Mouse (Mus musculus): ENCODE data around the gene Tial1. TPM values are rescaled to one million over a fixed set of nuclear protein-coding genes. Genes with fewer than 3 reads are reported as not detected.

Tial1 gene
- polyA plus RNA-seq, 1 experiment from 2014 or later: 24.0 TPM

- no peak overlapping the region for H3K4me3 ChIP-seq (ENCODE audit: low read length)
- 0 out of 2 replicates have a peak, but pooled peaks cover 4% of the 10 kb centered on the region for H3K9me3 ChIP-seq (ENCODE audit: control insufficient read depth, low read length)
- no peak overlapping the region for H3K9ac ChIP-seq (ENCODE audit: low read depth, low read length)
- H3K36me3 ChIP-seq (ENCODE audit: control insufficient read depth, insufficient read depth, low read length): no peaks in the 10 kb centered on the region
- H3K27ac ChIP-seq (ENCODE audit: low read depth, low read length): no peak overlapping the region
- no peak overlapping the region for H3K4me2 ChIP-seq (ENCODE audit: low read length)
- no peaks in the 10 kb centered on the region for H3K4me1 ChIP-seq (ENCODE audit: control insufficient read depth, insufficient read depth, low read depth, low read length)
- WGBS: 88% methylated on average over 6 of the region's 6 CpGs
- no peak for ATAC-seq
- H3K27me3 ChIP-seq (replicated peaks; ENCODE audit: control insufficient read depth, insufficient read depth, low read length): no peaks in the 10 kb centered on the region
These were observed 57.5 kb downstream of the Tial1 start for GRCm38 (mm10) chr7:128403988-128404387.

- Histone ChIP-seq H3K27ac (ENCODE audit: low read depth, low read length) (no peak overlapping the region), H3K9me3 (ENCODE audit: control insufficient read depth, low read length) (0 out of 2 replicates have a peak, but pooled peaks cover 3% of the 10 kb centered on the region), H3K4me2 (ENCODE audit: low read length) (no peak overlapping the region), H3K4me3 (ENCODE audit: low read length) (no peak overlapping the region), H3K4me1 (ENCODE audit: control insufficient read depth, insufficient read depth, low read depth, low read length) (no peaks in the 10 kb centered on the region), H3K27me3 (replicated peaks; ENCODE audit: control insufficient read depth, insufficient read depth, low read length) (no peaks in the 10 kb centered on the region), H3K36me3 (ENCODE audit: control insufficient read depth, insufficient read depth, low read length) (no peaks in the 10 kb centered on the region), H3K9ac (ENCODE audit: low read depth, low read length) (no peak overlapping the region)
- WGBS: 90% methylated on average over 6 of the region's 6 CpGs
- ATAC-seq: no peak
These were observed 57.9 kb downstream of the Tial1 start for GRCm38 (mm10) chr7:128403586-128403985.

- no peak overlapping the region for H3K4me2 ChIP-seq (ENCODE audit: low read length)
- H3K4me1 ChIP-seq (ENCODE audit: control insufficient read depth, insufficient read depth, low read depth, low read length): no peaks in the 10 kb centered on the region
- H3K36me3 ChIP-seq (ENCODE audit: control insufficient read depth, insufficient read depth, low read length): no peaks in the 10 kb centered on the region
- H3K9me3 ChIP-seq (ENCODE audit: control insufficient read depth, low read length): no peaks in the 10 kb centered on the region
- H3K4me3 ChIP-seq (ENCODE audit: low read length): no peak overlapping the region
- H3K27me3 ChIP-seq (replicated peaks; ENCODE audit: control insufficient read depth, insufficient read depth, low read length): no peaks in the 10 kb centered on the region
- H3K27ac ChIP-seq (ENCODE audit: low read depth, low read length): no peak overlapping the region
- no peak overlapping the region for H3K9ac ChIP-seq (ENCODE audit: low read depth, low read length)
- WGBS: 86% methylated on average over 10 of the region's 10 CpGs
- no peak for ATAC-seq
These were observed 58.4 kb downstream of the Tial1 start for GRCm38 (mm10) chr7:128403128-128403527.

- H3K27me3 ChIP-seq (replicated peaks; ENCODE audit: control insufficient read depth, insufficient read depth, low read length): no peaks in the 10 kb centered on the region
- H3K4me1 ChIP-seq (ENCODE audit: control insufficient read depth, insufficient read depth, low read depth, low read length): no peaks in the 10 kb centered on the region
- ATAC-seq: no peak
- no peak overlapping the region for H3K9ac ChIP-seq (ENCODE audit: low read depth, low read length)
- H3K36me3 ChIP-seq (ENCODE audit: control insufficient read depth, insufficient read depth, low read length): no peaks in the 10 kb centered on the region
- no peaks in the 10 kb centered on the region for H3K9me3 ChIP-seq (ENCODE audit: control insufficient read depth, low read length)
- H3K4me2 ChIP-seq (ENCODE audit: low read length): no peak overlapping the region
- H3K27ac ChIP-seq (ENCODE audit: low read depth, low read length): no peak overlapping the region
- H3K4me3 ChIP-seq (ENCODE audit: low read length): no peak overlapping the region
- 94% methylated on average over 8 of the region's 8 CpGs for WGBS
These were observed 58.9 kb downstream of the Tial1 start for GRCm38 (mm10) chr7:128402577-128402976.

GRCm38 (mm10) chr7:128398664-128399063 lies 62.9 kb downstream of the Tial1 start:
- Histone ChIP-seq H3K27ac (ENCODE audit: low read depth, low read length) (no peak overlapping the region), H3K4me2 (ENCODE audit: low read length) (no peak overlapping the region), H3K36me3 (ENCODE audit: control insufficient read depth, insufficient read depth, low read length) (no peaks in the 10 kb centered on the region), H3K9me3 (ENCODE audit: control insufficient read depth, low read length) (no peaks in the 10 kb centered on the region), H3K9ac (ENCODE audit: low read depth, low read length) (no peak overlapping the region), H3K27me3 (replicated peaks; ENCODE audit: control insufficient read depth, insufficient read depth, low read length) (no peaks in the 10 kb centered on the region), H3K4me1 (ENCODE audit: control insufficient read depth, insufficient read depth, low read depth, low read length) (no peaks in the 10 kb centered on the region), H3K4me3 (ENCODE audit: low read length) (no peak overlapping the region)
- ATAC-seq: no peak
- WGBS: 88% methylated on average over 4 of the region's 4 CpGs

GRCm38 (mm10) chr7:128397066-128397465 lies 64.5 kb downstream of the Tial1 start:
- H3K4me1 ChIP-seq (ENCODE audit: control insufficient read depth, insufficient read depth, low read depth, low read length): no peaks in the 10 kb centered on the region
- no peaks in the 10 kb centered on the region for H3K36me3 ChIP-seq (ENCODE audit: control insufficient read depth, insufficient read depth, low read length)
- no peaks in the 10 kb centered on the region for H3K27me3 ChIP-seq (replicated peaks; ENCODE audit: control insufficient read depth, insufficient read depth, low read length)
- no peak overlapping the region for H3K4me2 ChIP-seq (ENCODE audit: low read length)
- H3K9ac ChIP-seq (ENCODE audit: low read depth, low read length): no peak overlapping the region
- WGBS: 81% methylated on average over 2 of the region's 2 CpGs
- H3K27ac ChIP-seq (ENCODE audit: low read depth, low read length): no peak overlapping the region
- H3K9me3 ChIP-seq (ENCODE audit: control insufficient read depth, low read length): no peaks in the 10 kb centered on the region
- H3K4me3 ChIP-seq (ENCODE audit: low read length): no peak overlapping the region
- ATAC-seq: no peak

GRCm38 (mm10) chr7:128393756-128394155 lies 67.8 kb downstream of the Tial1 start:
- ATAC-seq: no peak
- Histone ChIP-seq H3K4me1 (ENCODE audit: control insufficient read depth, insufficient read depth, low read depth, low read length) (no peaks in the 10 kb centered on the region), H3K4me3 (ENCODE audit: low read length) (no peak overlapping the region), H3K27me3 (replicated peaks; ENCODE audit: control insufficient read depth, insufficient read depth, low read length) (no peaks in the 10 kb centered on the region), H3K27ac (ENCODE audit: low read depth, low read length) (no peak overlapping the region), H3K36me3 (ENCODE audit: control insufficient read depth, insufficient read depth, low read length) (no peaks in the 10 kb centered on the region), H3K9ac (ENCODE audit: low read depth, low read length) (no peak overlapping the region), H3K9me3 (ENCODE audit: control insufficient read depth, low read length) (no peaks in the 10 kb centered on the region), H3K4me2 (ENCODE audit: low read length) (no peak overlapping the region)
- WGBS: 64% methylated on average over 4 of the region's 4 CpGs

GRCm38 (mm10) chr7:128392972-128393314 lies 68.6 kb downstream of the Tial1 start:
- H3K4me2 ChIP-seq (ENCODE audit: low read length): no peak overlapping the region
- H3K4me1 ChIP-seq (ENCODE audit: control insufficient read depth, insufficient read depth, low read depth, low read length): no peaks in the 10 kb centered on the region
- no peaks in the 10 kb centered on the region for H3K9me3 ChIP-seq (ENCODE audit: control insufficient read depth, low read length)
- H3K36me3 ChIP-seq (ENCODE audit: control insufficient read depth, insufficient read depth, low read length): no peaks in the 10 kb centered on the region
- H3K4me3 ChIP-seq (ENCODE audit: low read length): no peak overlapping the region
- no peaks in the 10 kb centered on the region for H3K27me3 ChIP-seq (replicated peaks; ENCODE audit: control insufficient read depth, insufficient read depth, low read length)
- no peak for ATAC-seq
- no peak overlapping the region for H3K9ac ChIP-seq (ENCODE audit: low read depth, low read length)
- WGBS: 45% methylated on average over 5 of the region's 5 CpGs
- no peak overlapping the region for H3K27ac ChIP-seq (ENCODE audit: low read depth, low read length)

GRCm38 (mm10) chr7:128392071-128392971 lies 69.2 kb downstream of the Tial1 start:
- no peaks in the 10 kb centered on the region for H3K36me3 ChIP-seq (ENCODE audit: control insufficient read depth, insufficient read depth, low read length)
- H3K27me3 ChIP-seq (replicated peaks; ENCODE audit: control insufficient read depth, insufficient read depth, low read length): no peaks in the 10 kb centered on the region
- WGBS: 86% methylated on average over 18 of the region's 18 CpGs
- no peak overlapping the region for H3K4me2 ChIP-seq (ENCODE audit: low read length)
- no peak for ATAC-seq
- no peaks in the 10 kb centered on the region for H3K9me3 ChIP-seq (ENCODE audit: control insufficient read depth, low read length)
- H3K27ac ChIP-seq (ENCODE audit: low read depth, low read length): no peak overlapping the region
- H3K4me3 ChIP-seq (ENCODE audit: low read length): no peak overlapping the region
- no peak overlapping the region for H3K9ac ChIP-seq (ENCODE audit: low read depth, low read length)
- H3K4me1 ChIP-seq (ENCODE audit: control insufficient read depth, insufficient read depth, low read depth, low read length): no peaks in the 10 kb centered on the region

All from hindbrain, embryonic 16.5 days (tissue).